Mouse (Mus musculus) left cerebral cortex, postnatal 4 days (tissue): ENCODE results near the gene Cfap44. TPM values are rescaled to one million over a fixed set of nuclear protein-coding genes. Genes with fewer than 3 reads are reported as not detected.

Experiments used
- DNase-seq: peaks from one replicate; pipeline ENCODE4 v3.0.0-alpha.2; 2022
- intact Hi-C: fragments of 180-260 bp; cut with DNase I; formaldehyde crosslinking; loops from one replicate; pipeline ENCODE4 v1.15.1; 2025
- total RNA-seq, 2 experiments: library from RNA; stranded (reverse); gene quantifications; 2 replicates each; pipeline ENCODE4 v1.2.3; 2021

Gene Cfap44
- total RNA-seq, 2 experiments from 2014 or later, result 6.9 to 7.3 TPM

DNA sequence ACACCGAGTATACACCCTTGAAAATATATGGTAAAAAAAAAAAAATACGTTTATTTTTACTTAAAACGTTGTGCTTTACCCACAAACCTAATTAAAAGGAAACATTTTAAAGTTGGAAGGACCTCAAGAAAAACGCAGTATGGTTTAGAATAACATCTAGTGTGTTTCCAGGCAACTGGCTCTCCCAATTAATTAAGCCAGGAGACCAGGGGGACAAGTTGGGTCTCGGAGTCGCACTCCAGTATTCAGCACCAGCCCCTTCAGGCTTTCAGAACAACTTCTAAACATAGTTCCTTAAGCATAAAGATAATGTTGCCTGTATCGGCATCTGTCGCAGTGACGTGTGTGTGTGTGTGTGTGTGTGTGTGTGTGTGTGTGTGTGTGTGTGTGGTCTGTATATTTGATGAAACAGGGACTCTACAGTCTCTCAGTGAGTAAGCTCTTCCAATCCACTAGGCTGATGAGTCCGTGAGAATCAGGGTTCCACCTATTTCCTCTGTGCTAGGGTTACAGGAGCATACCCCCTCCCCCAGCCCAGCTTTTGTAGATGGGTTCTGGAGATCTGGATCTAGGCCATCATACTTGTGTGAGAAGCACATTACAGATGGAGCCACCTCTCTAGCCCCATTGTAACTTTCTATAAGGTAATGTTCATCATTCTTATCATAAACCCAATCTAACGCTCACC, 132.8 kb downstream of the Cfap44 start:
- intact Hi-C loops, result no loop called here
- DNase-seq, result no peak

DNA sequence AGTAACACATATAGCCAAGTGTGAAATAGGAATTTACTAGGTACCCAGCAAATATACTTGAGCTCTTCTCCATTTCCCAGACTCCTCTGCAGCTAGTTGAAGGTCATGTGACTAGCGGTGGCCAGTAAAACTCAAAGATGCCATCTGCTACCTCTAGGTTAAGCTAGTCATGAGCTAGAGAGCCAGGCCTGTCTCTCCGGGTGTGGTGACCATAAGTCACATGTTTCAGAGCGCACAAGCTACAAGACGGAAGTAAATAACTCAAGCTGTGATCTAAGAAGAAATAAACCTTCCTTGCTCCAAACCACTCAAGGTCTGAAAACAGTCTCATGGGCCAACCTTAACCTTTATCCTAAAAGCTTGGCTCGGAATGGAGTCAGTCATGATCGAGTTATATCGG, 134.4 kb downstream of the Cfap44 start:
- intact Hi-C loops, result no loop called here
- DNase-seq, result no peak

DNA sequence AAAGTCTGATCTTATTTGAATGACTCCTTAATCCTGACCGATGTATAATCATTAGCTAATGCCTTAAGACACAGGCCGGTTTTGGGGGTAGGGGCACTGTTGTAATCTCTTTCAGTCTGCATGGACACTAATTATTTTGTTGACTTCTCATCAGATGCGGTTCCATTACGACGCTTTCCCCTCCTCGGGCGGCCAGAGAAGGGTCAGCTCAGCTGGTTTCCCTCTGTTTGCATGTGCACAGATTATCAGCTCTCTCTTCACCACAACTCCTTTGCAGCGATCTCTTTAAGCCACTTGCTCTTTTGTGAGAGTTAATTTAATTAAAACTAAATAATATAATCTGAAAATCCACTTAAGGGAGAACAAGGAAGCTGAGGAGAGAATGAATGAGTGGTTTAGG, 135.1 kb downstream of the Cfap44 start:
- DNase-seq, result no peak
- intact Hi-C loops, result no loop called here

GRCm38 (mm10) chr16:44530191-44530590, 135.6 kb downstream of the Cfap44 start:
- DNase-seq, result no peak
- intact Hi-C loops, result no loop called here

GRCm38 (mm10) chr16:44530829-44531228, 136.2 kb downstream of the Cfap44 start:
- intact Hi-C loops, result no loop called here
- DNase-seq, result peak; percentile 87

GRCm38 (mm10) chr16:44531239-44531797, 136.7 kb downstream of the Cfap44 start:
- no peak for DNase-seq
- intact Hi-C loops, result no loop called here

Other genes with a start within 250 kb of the Cfap44 start
- 10 to 100 TPM; 27.7 to 27.9 TPM for gene Usf3, start 221.6 kb upstream of the Cfap44 start, total RNA-seq
- gene Sidt1, start 61.6 kb upstream of the Cfap44 start, total RNA-seq, result 10 to 100 TPM; 16.0 to 17.9 TPM
- 10 to 100 TPM; 15.0 to 18.8 TPM for gene Spice1, start 47.7 kb upstream of the Cfap44 start, total RNA-seq
- gene Boc, start 164.1 kb downstream of the Cfap44 start, total RNA-seq, result 10 to 100 TPM; 20.0 to 22.4 TPM